Comparison of ENCODE assay signal across 8 mouse cellular contexts in genomic region chr4:135434395-135434789, GRCm38 (mm10). TPM values are rescaled to one million over a fixed set of nuclear protein-coding genes. Genes with fewer than 3 reads are reported as not detected.
DNase-seq lines count a peak whose midpoint lies in the region; ATAC-seq and TF ChIP-seq lines count a peak whose summit lies in the region.

No protein-coding gene starts in this region.

- no peaks in the 10 kb centered on the region for H3K9me3 ChIP-seq in embryonic facial prominence, embryonic 11.5 days (replicated peaks; ENCODE audit: control insufficient read depth, low read length)
- no peaks in the 10 kb centered on the region for H3K9me3 ChIP-seq in hindbrain, embryonic 16.5 days (ENCODE audit: control insufficient read depth, low read length)
- H3K9me3 ChIP-seq in midbrain, postnatal 0 days (ENCODE audit: low read length): no peaks in the 10 kb centered on the region

- no peak overlapping the region for H3K27ac ChIP-seq in embryonic facial prominence, embryonic 11.5 days (replicated peaks; ENCODE audit: low read depth, low read length)
- peak overlapping the region; percentile 85 for H3K27ac ChIP-seq in hindbrain, embryonic 16.5 days (ENCODE audit: low read depth, low read length)
- H3K27ac ChIP-seq in midbrain, postnatal 0 days (ENCODE audit: low read depth, low read length): peak overlapping the region; percentile 76

- ATAC-seq in embryonic facial prominence, embryonic 11.5 days (replicated peaks; ENCODE audit: insufficient number of reproducible peaks, low FRiP score, low TSS enrichment, low read depth): 0 out of 2 replicates have a peak, but pooled peaks have one; percentile 25
- peak; percentile 53 for ATAC-seq in hindbrain, embryonic 16.5 days
- peak; percentile 62 for ATAC-seq in midbrain, postnatal 0 days (ENCODE audit: low FRiP score)

- H3K36me3 ChIP-seq in embryonic facial prominence, embryonic 11.5 days (replicated peaks; ENCODE audit: control insufficient read depth, insufficient read depth, low read depth, low read length): no peaks in the 10 kb centered on the region
- no peaks in the 10 kb centered on the region for H3K36me3 ChIP-seq in hindbrain, embryonic 16.5 days (ENCODE audit: control insufficient read depth, insufficient read depth, low read length)
- no peaks in the 10 kb centered on the region for H3K36me3 ChIP-seq in midbrain, postnatal 0 days (ENCODE audit: insufficient read depth, low read length)

- TF ChIP-seq CTCF in midbrain, postnatal 0 days (IDR thresholded peaks at IDR 0.05): peak; percentile 0; the same call in 1 of the 2 replicates

- peak overlapping the region; percentile 68 for H3K4me3 ChIP-seq in embryonic facial prominence, embryonic 11.5 days (ENCODE audit: low read depth, low read length)
- H3K4me3 ChIP-seq in hindbrain, embryonic 16.5 days (ENCODE audit: low read length): peak overlapping the region; percentile 89
- peak overlapping the region; percentile 79 for H3K4me3 ChIP-seq in midbrain, postnatal 0 days (ENCODE audit: low read depth, low read length)

- no peaks in the 10 kb centered on the region for H3K4me1 ChIP-seq in embryonic facial prominence, embryonic 11.5 days (ENCODE audit: control insufficient read depth, insufficient read depth, low read length)
- peaks cover 12% of the 10 kb centered on the region for H3K4me1 ChIP-seq in hindbrain, embryonic 16.5 days (ENCODE audit: control insufficient read depth, insufficient read depth, low read depth, low read length)
- no peaks in the 10 kb centered on the region for H3K4me1 ChIP-seq in midbrain, postnatal 0 days (ENCODE audit: insufficient read depth, low read length)

- H3K9ac ChIP-seq in embryonic facial prominence, embryonic 11.5 days (replicated peaks; ENCODE audit: low read length): peak overlapping the region; percentile 47
- peak overlapping the region; percentile 80 for H3K9ac ChIP-seq in hindbrain, embryonic 16.5 days (ENCODE audit: low read depth, low read length)
- peak overlapping the region; percentile 93 for H3K9ac ChIP-seq in midbrain, postnatal 0 days (replicated peaks; ENCODE audit: low read length, poor library complexity, severe bottlenecking)

- peak overlapping the region; percentile 66 for H3K4me2 ChIP-seq in embryonic facial prominence, embryonic 11.5 days (ENCODE audit: low read depth, low read length)
- H3K4me2 ChIP-seq in hindbrain, embryonic 16.5 days (ENCODE audit: low read length): peak overlapping the region; percentile 94
- peak overlapping the region; percentile 79 for H3K4me2 ChIP-seq in midbrain, postnatal 0 days (ENCODE audit: low read depth, low read length, poor library complexity, severe bottlenecking)

- 29% methylated on average over 11 of the region's 11 CpGs for WGBS in embryonic facial prominence, embryonic 11.5 days
- 23% methylated on average over 11 of the region's 11 CpGs for WGBS in hindbrain, embryonic 16.5 days
- WGBS in midbrain, postnatal 0 days: 18% methylated on average over 11 of the region's 11 CpGs

- DNase-seq in layer of hippocampus, postnatal 10 days (ENCODE audit: low spot score in 2 of 2): peak; percentile 18 to 31
- DNase-seq in layer of hippocampus, postnatal 14 days (ENCODE audit: low spot score in 2 of 2): no peak
- DNase-seq in embryonic facial prominence, embryonic 11.5 days (ENCODE audit: low spot score): no peak
- DNase-seq in midbrain, postnatal 0 days (ENCODE audit: low spot score): peak; percentile 39
- no peak for DNase-seq in gastrocnemius, postnatal 10 days
- no peak for DNase-seq in gastrocnemius, postnatal 25 days
- DNase-seq in thymus, postnatal 0 days (ENCODE audit: low spot score): no peak

- no peaks in the 10 kb centered on the region for H3K27me3 ChIP-seq in embryonic facial prominence, embryonic 11.5 days (ENCODE audit: control insufficient read depth, insufficient read depth, low read length)
- no peaks in the 10 kb centered on the region for H3K27me3 ChIP-seq in hindbrain, embryonic 16.5 days (replicated peaks; ENCODE audit: control insufficient read depth, insufficient read depth, low read length)
- H3K27me3 ChIP-seq in midbrain, postnatal 0 days (ENCODE audit: insufficient read depth, low read length): no peaks in the 10 kb centered on the region

RNA-seq across cellular contexts. Expression of gene Rcan3, which starts 0.7 kb away (rescaled TPM):
- total RNA-seq in layer of hippocampus, postnatal 10 days (2021): 10 to 100 TPM; 45.8 to 46.2 TPM
- 10 to 100 TPM; 30.6 to 32.5 TPM for total RNA-seq in layer of hippocampus, postnatal 14 days (2021)
- polyA plus RNA-seq in embryonic facial prominence, embryonic 11.5 days (2014; fragmentation: Nextera tagmentation; extraction: Ambion mirVana): 8.5 and 10.7 TPM in 2 replicates
- polyA plus RNA-seq in hindbrain, embryonic 16.5 days (2015; fragmentation: Nextera tagmentation; extraction: Ambion mirVana): 52.8 and 54.1 TPM in 2 replicates
- total RNA-seq in midbrain, postnatal 0 days (2014; rRNA removed): 89.6 and 113 TPM in 2 replicates
- 61.6 and 67.7 TPM in 2 replicates for polyA plus RNA-seq in midbrain, postnatal 0 days (2015; fragmentation: Nextera tagmentation; extraction: Ambion mirVana)
- total RNA-seq in gastrocnemius, postnatal 10 days (2021): 10 to 100 TPM in 1 of 2 experiments, 1 to 10 TPM in 1; 9.9 to 11.2 TPM
- total RNA-seq in gastrocnemius, postnatal 25 days (2021): 1 to 10 TPM; 4.5 to 4.7 TPM
- 15.4 and 20.8 TPM in 2 replicates for polyA plus RNA-seq in thymus, postnatal 0 days (2015; fragmentation: Nextera tagmentation; extraction: Ambion mirVana)

RNA-seq across cellular contexts. Expression of gene Ncmap, which starts 36.4 kb away (rescaled TPM):
- 1 to 10 TPM in 1 of 2 experiments, under 1 TPM in 1; 0.82 to 1.2 TPM for total RNA-seq in layer of hippocampus, postnatal 10 days (2021)
- total RNA-seq in layer of hippocampus, postnatal 14 days (2021): 1 to 10 TPM in 1 of 2 experiments, under 1 TPM in 1; 0.60 to 1.2 TPM
- 0.72 and 1.3 TPM in 2 replicates for polyA plus RNA-seq in embryonic facial prominence, embryonic 11.5 days (2014; fragmentation: Nextera tagmentation; extraction: Ambion mirVana)
- polyA plus RNA-seq in hindbrain, embryonic 16.5 days (2015; fragmentation: Nextera tagmentation; extraction: Ambion mirVana): 0.94 and 1.0 TPM in 2 replicates
- total RNA-seq in midbrain, postnatal 0 days (2014; rRNA removed): 0.71 and 1.3 TPM in 2 replicates
- 0.98 and 1.5 TPM in 2 replicates for polyA plus RNA-seq in midbrain, postnatal 0 days (2015; fragmentation: Nextera tagmentation; extraction: Ambion mirVana)
- total RNA-seq in gastrocnemius, postnatal 10 days (2021): 10 to 100 TPM in 1 of 2 experiments, 1 to 10 TPM in 1; 9.8 to 16.8 TPM
- 1 to 10 TPM; 4.0 to 4.2 TPM for total RNA-seq in gastrocnemius, postnatal 25 days (2021)
- 0.27 and 0.61 TPM in 2 replicates for polyA plus RNA-seq in thymus, postnatal 0 days (2015; fragmentation: Nextera tagmentation; extraction: Ambion mirVana)

Comparison
In these comparisons a context has a peak if more than half of its experiments do, and no peak if none do; other contexts are left out.
1. DNase-seq: peak in layer of hippocampus, postnatal 10 days (2 of 2) and midbrain, postnatal 0 days (single experiment); none in layer of hippocampus, postnatal 14 days (0 of 2), embryonic facial prominence, embryonic 11.5 days (single experiment), gastrocnemius, postnatal 10 days (single experiment), gastrocnemius, postnatal 25 days (single experiment) and thymus, postnatal 0 days (single experiment).
2. Peak in every context shown above with its lines, with median percentiles within 50 percentile points of each other: ATAC-seq, H3K4me2 ChIP-seq, H3K4me3 ChIP-seq and H3K9ac ChIP-seq.